Mouse (Mus musculus): ENCODE data around the gene Tefm.
"Not testable (repeated sequence)": the region's sequence is repeated elsewhere in the genome, so short reads cannot be mapped to it uniquely, and the experiment has no call there.

Tefm gene

GRCm38 (mm10) chr11:80141825-80142521, at the start of gene Tefm:
Gene Tefm (minus strand): TSS chr11:80142175.
- peak; percentile 81 for DNase-seq (ENCODE audit: low spot score)

GRCm38 (mm10) chr11:80190280-80190679, 48.3 kb upstream of the Tefm start:
- DNase-seq (ENCODE audit: low spot score) = no peak

GRCm38 (mm10) chr11:80185441-80185976, 43.5 kb upstream of the Tefm start:
- DNase-seq (ENCODE audit: low spot score) = not testable (repeated sequence)

GRCm38 (mm10) chr11:80184531-80185071, 42.6 kb upstream of the Tefm start:
- DNase-seq (ENCODE audit: low spot score) = no peak

- DNase-seq (ENCODE audit: low spot score) = peak; percentile 95
Measured at GRCm38 (mm10) chr11:80183705-80184255, 41.8 kb upstream of the Tefm start, which contains the start of gene Rnf135. Gene Rnf135 (plus strand): TSS chr11:80183851.

GRCm38 (mm10) chr11:80183054-80183704, 41.2 kb upstream of the Tefm start:
- not testable (repeated sequence) for DNase-seq (ENCODE audit: low spot score)

- DNase-seq (ENCODE audit: low spot score) = no peak
Measured at GRCm38 (mm10) chr11:80181021-80181749, 39.2 kb upstream of the Tefm start.

- no peak for DNase-seq (ENCODE audit: low spot score)
Measured at GRCm38 (mm10) chr11:80178316-80178715, 36.3 kb upstream of the Tefm start.

GRCm38 (mm10) chr11:80176911-80177895, 35.2 kb upstream of the Tefm start:
- no peak for DNase-seq (ENCODE audit: low spot score)

GRCm38 (mm10) chr11:80173963-80174670, 32.1 kb upstream of the Tefm start:
- no peak for DNase-seq (ENCODE audit: low spot score)

GRCm38 (mm10) chr11:80171884-80172283, 29.9 kb upstream of the Tefm start:
- DNase-seq (ENCODE audit: low spot score) = no peak

- DNase-seq (ENCODE audit: low spot score) = no peak
Measured at GRCm38 (mm10) chr11:80170351-80170750, 28.4 kb upstream of the Tefm start.

GRCm38 (mm10) chr11:80169629-80170028, 27.7 kb upstream of the Tefm start:
- DNase-seq (ENCODE audit: low spot score) = no peak

GRCm38 (mm10) chr11:80168611-80169249, 26.8 kb upstream of the Tefm start:
- no peak for DNase-seq (ENCODE audit: low spot score)

GRCm38 (mm10) chr11:80168121-80168520, 26.1 kb upstream of the Tefm start:
- DNase-seq (ENCODE audit: low spot score) = no peak

- no peak for DNase-seq (ENCODE audit: low spot score)
Measured at GRCm38 (mm10) chr11:80164224-80164623, 22.2 kb upstream of the Tefm start.

- DNase-seq (ENCODE audit: low spot score) = no peak
Measured at GRCm38 (mm10) chr11:80163362-80164116, 21.6 kb upstream of the Tefm start.

- no peak for DNase-seq (ENCODE audit: low spot score)
Measured at GRCm38 (mm10) chr11:80161041-80161440, 19.1 kb upstream of the Tefm start.

- no peak for DNase-seq (ENCODE audit: low spot score)
Measured at GRCm38 (mm10) chr11:80159018-80159417, 17.0 kb upstream of the Tefm start.

Measured in urinary bladder, postnatal 14 days (tissue).